Mouse (Mus musculus) small intestine, adult 2 months (tissue): ENCODE data around the gene Fam193a.

ENCODE experiments used
- CTCF ChIP-seq: fragments of 200-500 bp; IDR thresholded peaks from 2 replicates; pipeline ENCODE4 v1.5.1; 2012; ENCODE audit warnings: low read depth, mild to moderate bottlenecking, control low read depth, inconsistent platforms, low read length, moderate library complexity, mixed read lengths; ENCODE audit not compliant: insufficient replicate concordance, insufficient read length; ENCODE audit errors: extremely low read depth
- POLR2A ChIP-seq: fragments of 200-500 bp; IDR thresholded peaks from 2 replicates; pipeline ENCODE4 v1.6.1; 2012; ENCODE audit warnings: low read depth, mild to moderate bottlenecking, control low read depth, inconsistent platforms, low read length, moderate library complexity

- TF ChIP-seq POLR2A (no peak), CTCF (no peak)
Measured at GRCm38 (mm10) chr5:34485731-34486130, 116.0 kb downstream of the Fam193a start.
